Mouse (Mus musculus): ENCODE measurements around the gene Mgll.

DNA sequence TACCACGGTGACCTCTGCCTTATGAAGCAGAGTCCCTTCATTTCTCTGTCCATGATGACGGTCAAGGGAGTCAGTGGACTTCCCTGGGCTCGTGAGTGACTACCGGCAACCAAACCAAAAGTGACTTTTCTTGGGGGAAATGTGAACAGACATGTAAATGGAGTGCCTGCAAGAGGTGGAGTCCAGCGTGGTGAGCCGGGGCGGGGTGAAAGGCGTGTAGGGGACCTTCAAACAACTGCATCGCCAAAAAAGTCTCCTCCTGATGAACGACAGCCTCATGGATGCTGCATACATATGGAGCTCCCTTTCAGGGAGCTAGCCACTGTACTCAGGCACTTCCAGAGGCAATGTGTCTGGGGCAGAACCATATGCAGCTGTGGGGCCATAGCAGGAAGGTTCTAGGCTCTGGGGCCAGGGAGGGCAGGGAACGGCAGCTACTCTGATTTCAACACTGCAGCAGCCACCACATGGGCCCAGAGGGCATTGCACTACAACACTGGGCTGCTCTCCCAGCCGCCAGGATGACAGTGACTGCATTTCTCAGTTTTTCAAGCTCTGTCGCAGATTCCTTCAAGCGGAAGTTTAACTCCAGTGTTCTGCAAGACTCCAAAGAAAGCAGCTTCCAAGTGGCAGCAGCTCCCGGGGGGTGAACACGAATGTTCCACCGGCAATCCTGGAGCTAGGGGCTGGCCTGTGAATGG is 36.9 kb downstream of the Mgll start:
- no peak for TF ChIP-seq CTCF (IDR thresholded peaks at IDR 0.05; ENCODE audit: low read depth, low read length)
- no peak for TF ChIP-seq POLR2A (IDR thresholded peaks at IDR 0.05; ENCODE audit: borderline replicate concordance, low read depth, low read length)

Measured in bone marrow macrophage, adult 2 months (primary cell).